Mouse (Mus musculus) brain, embryonic 14.5 days (tissue): ENCODE measurements at regions not wholly inside any gene's neighbourhood (a gene's known extent, or its start where the extent isn't known, plus 50 kb on each side); places are given as distances from the start of the nearest gene placed in this dataset.

Source experiments
- CTCF ChIP-seq: fragments of 200-500 bp; IDR thresholded peaks from 2 replicates; pipeline ENCODE4 v1.5.1; 2012; ENCODE audit warnings: inconsistent platforms, mild to moderate bottlenecking, moderate library complexity, borderline replicate concordance; ENCODE audit not compliant: insufficient read depth, insufficient read length; ENCODE audit errors: extremely low read depth
- POLR2A ChIP-seq: fragments of 200-500 bp; IDR thresholded peaks from 2 replicates; pipeline ENCODE4 v1.6.1; 2012; ENCODE audit warnings: mild to moderate bottlenecking, inconsistent platforms, borderline replicate concordance; ENCODE audit not compliant: poor library complexity, insufficient read depth, insufficient read length, severe bottlenecking; ENCODE audit errors: extremely low read depth

DNA sequence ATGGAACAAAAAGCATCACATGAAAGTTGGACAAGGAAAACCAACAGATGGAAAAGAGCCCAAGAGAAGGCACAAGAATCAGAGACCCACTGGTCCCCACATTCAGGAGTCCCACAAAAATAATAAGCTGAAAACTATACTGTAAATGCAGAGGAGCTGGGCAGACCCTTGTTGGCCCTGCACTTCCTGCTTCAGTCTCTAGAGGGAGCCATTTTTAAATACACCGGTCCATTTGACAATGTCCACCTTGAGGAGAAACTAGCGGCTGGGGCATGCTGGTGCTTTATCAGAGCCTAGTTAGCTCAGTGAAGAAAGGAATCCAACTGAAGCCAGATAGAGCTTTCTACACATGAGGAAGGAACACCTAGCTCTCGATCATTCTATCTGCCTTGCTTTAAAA lies 90.1 kb upstream of the Tmem150c start:
- TF ChIP-seq CTCF (peak; percentile 23; the same call in 1 of the 2 replicates), POLR2A (no peak)
